In the genomic region with DNA sequence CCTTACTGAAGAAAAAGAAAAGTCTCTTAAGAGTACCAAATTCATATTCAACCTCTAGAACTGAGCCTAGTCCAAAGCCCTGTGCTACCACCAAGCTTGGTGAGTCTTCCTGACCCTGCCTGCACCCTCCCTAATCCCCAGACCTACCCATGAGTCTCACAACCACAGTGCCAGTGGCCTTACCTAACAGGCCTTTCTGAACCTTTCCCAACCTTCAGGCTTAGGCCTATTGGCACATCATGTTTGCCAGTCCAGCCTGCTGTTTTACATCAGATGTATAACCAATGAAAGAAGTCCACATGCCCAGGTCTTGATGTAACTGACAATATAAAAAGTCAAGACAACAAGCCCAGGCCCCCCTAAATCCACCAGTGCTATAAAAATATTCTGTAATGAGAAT, we compare ENCODE assay signal across 27 mouse cellular contexts. TPM values are rescaled to one million over a fixed set of nuclear protein-coding genes. Genes with fewer than 3 reads are reported as not detected.
DNase-seq lines count a peak whose midpoint lies in the region; ATAC-seq and TF ChIP-seq lines count a peak whose summit lies in the region.
"Had no signal": no experiment of that assay in that cellular context is flagged by ENCODE, and none has a peak within 500 bp of the region (broad histone marks: within the 10 kb centered on the region; RNA-seq: fewer than 3 reads in every experiment).

No protein-coding gene starts in this region.

- H3K9ac ChIP-seq in stomach, postnatal 0 days (ENCODE audit: low read length), result no peak overlapping the region
- H3K9ac ChIP-seq in hindbrain, embryonic 11.5 days (ENCODE audit: low read depth, low read length), result no peak overlapping the region

- H3K27ac ChIP-seq in stomach, postnatal 0 days (replicated peaks), result no peak overlapping the region
- H3K27ac ChIP-seq in hindbrain, embryonic 11.5 days (ENCODE audit: low read depth, low read length), result no peak overlapping the region

- DNase-seq in stomach, postnatal 0 days (ENCODE audit: low spot score), result peak; percentile 5
- no peak for DNase-seq in kidney, adult 9 months
- DNase-seq in layer of hippocampus, postnatal 36 days, result no peak
- DNase-seq in hindbrain, embryonic 11.5 days (ENCODE audit: low spot score), result no peak
- DNase-seq: adrenal gland, adult 2 months; adrenal gland, adult 8-10 months; adrenal gland, postnatal 10 days; adrenal gland, postnatal 14 days; adrenal gland, postnatal 25 days; adrenal gland, postnatal 36 days; B cell, adult 2 months; cerebellum, adult 11 months; cerebellum, adult 11-12 months; cerebellum, adult 18-20 months had no signal

- TF ChIP-seq EP300 in stomach, postnatal 0 days (optimal IDR thresholded peaks at IDR 0.05), result no peak

- H3K4me2 ChIP-seq in stomach, postnatal 0 days (replicated peaks; ENCODE audit: low read depth), result no peak overlapping the region
- no peak overlapping the region for H3K4me2 ChIP-seq in hindbrain, embryonic 11.5 days (replicated peaks; ENCODE audit: low read depth, low read length)

- no peaks in the 10 kb centered on the region for H3K4me1 ChIP-seq in stomach, postnatal 0 days (replicated peaks; ENCODE audit: control insufficient read depth, insufficient read depth)
- H3K4me1 ChIP-seq in hindbrain, embryonic 11.5 days (replicated peaks; ENCODE audit: control insufficient read depth, insufficient read depth, low read length), result no peaks in the 10 kb centered on the region

- H3K36me3 ChIP-seq in stomach, postnatal 0 days (ENCODE audit: control insufficient read depth, insufficient read depth, low read length), result no peaks in the 10 kb centered on the region
- no peaks in the 10 kb centered on the region for H3K36me3 ChIP-seq in hindbrain, embryonic 11.5 days (ENCODE audit: control insufficient read depth, insufficient read depth, low read length)
- H3K36me3 ChIP-seq: G1E had no signal

- TF ChIP-seq CTCF in stomach, postnatal 0 days (IDR thresholded peaks at IDR 0.05; ENCODE audit: low read depth), result no peak

- no peak overlapping the region for H3K4me3 ChIP-seq in stomach, postnatal 0 days (ENCODE audit: low read depth, low read length)
- H3K4me3 ChIP-seq in hindbrain, embryonic 11.5 days (ENCODE audit: low read depth, low read length), result no peak overlapping the region

- ATAC-seq in granulocyte monocyte progenitor cell, adult 5-6 weeks (replicated peaks; ENCODE audit: poor library complexity, severe bottlenecking), result peak; percentile 51
- ATAC-seq in megakaryocyte progenitor cell, adult 5-6 weeks (replicated peaks; ENCODE audit: poor library complexity), result peak; percentile 60
- ATAC-seq in stomach, postnatal 0 days (ENCODE audit: low FRiP score, low TSS enrichment), result no peak
- ATAC-seq in hindbrain, embryonic 11.5 days (ENCODE audit: low FRiP score), result no peak
- ATAC-seq: activated CD4-positive, CD25-positive, alpha-beta regulatory T cell, adult 4 months; CD4-positive, CD25-positive, alpha-beta regulatory T cell, adult 4 months; Patski had no signal

- no peaks in the 10 kb centered on the region for H3K9me3 ChIP-seq in stomach, postnatal 0 days (ENCODE audit: control insufficient read depth, low read length)
- no peaks in the 10 kb centered on the region for H3K9me3 ChIP-seq in hindbrain, embryonic 11.5 days (ENCODE audit: control insufficient read depth, low read length)
- H3K9me3 ChIP-seq: G1E had no signal

- H3K27me3 ChIP-seq in stomach, postnatal 0 days (ENCODE audit: control insufficient read depth, insufficient read depth, low read length), result no peaks in the 10 kb centered on the region
- no peaks in the 10 kb centered on the region for H3K27me3 ChIP-seq in hindbrain, embryonic 11.5 days (ENCODE audit: control insufficient read depth, insufficient read depth, low read length)
- H3K27me3 ChIP-seq: CH12.LX, Patski had no signal

RNA-seq across cellular contexts. Expression of gene Perp, which starts 19.7 kb away (rescaled TPM):
- 0.88 and 2.6 TPM in 2 replicates for total RNA-seq in granulocyte monocyte progenitor cell, adult 5-6 weeks (2014; fragmentation: Nextera tagmentation)
- total RNA-seq in granulocyte monocyte progenitor cell, adult 5-6 weeks (2017), result 2.0 and 2.7 TPM in 2 replicates
- total RNA-seq in megakaryocyte progenitor cell, adult 5-6 weeks (2015), result 0.42 and 1.1 TPM in 2 replicates
- 1.3 and 1.4 TPM in 2 replicates for total RNA-seq in megakaryocyte progenitor cell, adult 5-6 weeks (2017)
- 1,093 and 1,120 TPM in 2 replicates for polyA plus RNA-seq in stomach, postnatal 0 days (2015; fragmentation: Nextera tagmentation; extraction: Ambion mirVana)
- 1 to 10 TPM; 2.1 to 4.5 TPM for total RNA-seq in layer of hippocampus, postnatal 36 days (2021)
- 9.7 and 15.9 TPM in 2 replicates for polyA plus RNA-seq in hindbrain, embryonic 11.5 days (2014; fragmentation: Nextera tagmentation; extraction: Ambion mirVana)
- total RNA-seq: G1E, MEL had no signal
- polyA plus RNA-seq: G1E had no signal

RNA-seq across cellular contexts. Expression of gene Gm4922, which starts 38.5 kb away (rescaled TPM):
- not detected in 2 replicates for total RNA-seq in granulocyte monocyte progenitor cell, adult 5-6 weeks (2014; fragmentation: Nextera tagmentation)
- total RNA-seq in granulocyte monocyte progenitor cell, adult 5-6 weeks (2017), result not detected in 2 replicates
- not detected in 2 replicates for total RNA-seq in megakaryocyte progenitor cell, adult 5-6 weeks (2015)
- total RNA-seq in megakaryocyte progenitor cell, adult 5-6 weeks (2017), result not detected in 2 replicates
- 0.05 and 0.08 TPM in 2 replicates for polyA plus RNA-seq in stomach, postnatal 0 days (2015; fragmentation: Nextera tagmentation; extraction: Ambion mirVana)
- total RNA-seq in layer of hippocampus, postnatal 36 days (2021), result not detected
- polyA plus RNA-seq in hindbrain, embryonic 11.5 days (2014; fragmentation: Nextera tagmentation; extraction: Ambion mirVana), result not detected in 2 replicates
- total RNA-seq: adrenal gland, adult 18-20 months; adrenal gland, adult 2 months; adrenal gland, adult 8-10 months; adrenal gland, postnatal 10 days; adrenal gland, postnatal 14 days; adrenal gland, postnatal 25 days; adrenal gland, postnatal 36 days; adrenal gland, postnatal 4 days; CH12.LX; ES-E14; MEL had no signal
- polyA plus RNA-seq: activated CD4-positive, CD25-positive, alpha-beta regulatory T cell, adult 4 months; adrenal gland, adult 2 months; brain, embryonic 14.5 days; C2C12; CD4-positive, CD25-positive, alpha-beta regulatory T cell, adult 4 months; G1E; Patski had no signal

Comparison
In these comparisons a context has a peak if more than half of its experiments do, and no peak if none do; other contexts are left out.
1. ATAC-seq: peak in granulocyte monocyte progenitor cell, adult 5-6 weeks (single experiment) and megakaryocyte progenitor cell, adult 5-6 weeks (single experiment); none in stomach, postnatal 0 days (single experiment) and hindbrain, embryonic 11.5 days (single experiment).